Mouse (Mus musculus): ENCODE results near the gene Sorbs1.

- TF ChIP-seq CTCF (IDR thresholded peaks at IDR 0.05; ENCODE audit: low read depth, low read length) (no peak), POLR2A (IDR thresholded peaks at IDR 0.05; ENCODE audit: borderline replicate concordance, low read depth, low read length) (no peak)
Observed at GRCm38 (mm10) chr19:40392795-40393392, 120.7 kb downstream of the Sorbs1 start.

Data from bone marrow macrophage, adult 2 months (primary cell).